Mouse (Mus musculus) G1E (cell line): Measurements from ENCODE around the gene Tuba1b.

Source experiments
- CTCF ChIP-seq: IDR thresholded peaks from 2 replicates; pipeline ENCODE4 v1.5.1; 2012; ENCODE audit warnings: low read depth, low read length, inconsistent platforms, mixed read lengths
- GATA1 ChIP-seq: IDR thresholded peaks from 2 replicates; pipeline ENCODE4 v1.6.1; 2012; ENCODE audit warnings: borderline replicate concordance, low read length, inconsistent platforms, mixed read lengths
- POLR2AphosphoS5 ChIP-seq: IDR thresholded peaks from 2 replicates; pipeline ENCODE4 v1.6.1; 2012; ENCODE audit warnings: low read depth, low read length, inconsistent platforms; ENCODE audit not compliant: insufficient replicate concordance
- TAL1 ChIP-seq: conservative IDR thresholded peaks from 2 replicates; pipeline ENCODE4 v1.6.1; 2012; ENCODE audit warnings: low read depth, low read length, inconsistent platforms, mixed read lengths

DNA sequence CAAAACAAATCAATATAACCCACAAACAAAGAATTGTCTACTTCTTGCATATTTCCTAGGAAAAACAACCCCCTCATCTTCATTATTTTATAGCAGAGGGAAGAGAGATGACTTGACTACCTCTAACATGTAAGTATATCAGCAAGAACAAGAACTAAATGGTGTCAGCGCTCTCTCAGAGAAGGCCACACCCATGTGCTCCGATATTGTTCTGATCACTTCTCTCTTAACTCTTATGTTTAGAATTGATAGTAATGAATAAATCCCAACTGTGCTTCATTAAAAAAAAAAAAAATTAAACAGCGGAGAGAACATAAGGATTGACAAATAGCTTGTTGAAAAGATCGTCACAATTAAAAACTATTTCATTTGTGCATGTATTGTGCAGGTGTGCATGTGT, 21.0 kb upstream of the Tuba1b start:
- TF ChIP-seq GATA1: no peak
- no peak for TF ChIP-seq TAL1
- no peak for TF ChIP-seq CTCF
- no peak for TF ChIP-seq POLR2AphosphoS5
